7 mouse cellular contexts compared by ENCODE assay signal in genomic region chr10:85127395-85128287, GRCm38 (mm10). TPM values are rescaled to one million over a fixed set of nuclear protein-coding genes. Genes with fewer than 3 reads are reported as not detected.
DNase-seq lines count a peak whose midpoint lies in the region; ATAC-seq lines count a peak whose summit lies in the region.

Gene Mterf2 (minus strand): TSS chr10:85128027.

- H3K4me1 ChIP-seq in embryonic facial prominence, embryonic 12.5 days: peaks cover 11% of the 10 kb centered on the region
- H3K4me1 ChIP-seq in limb, embryonic 11.5 days (ENCODE audit: control insufficient read depth, insufficient read depth, low read length): peaks cover 4% of the 10 kb centered on the region; the same call in 1 of the 2 replicates
- H3K4me1 ChIP-seq in midbrain, embryonic 14.5 days (ENCODE audit: control insufficient read depth, insufficient read depth, low read length): peaks cover 15% of the 10 kb centered on the region

- no peaks in the 10 kb centered on the region for H3K9me3 ChIP-seq in embryonic facial prominence, embryonic 12.5 days
- H3K9me3 ChIP-seq in limb, embryonic 11.5 days (ENCODE audit: control insufficient read depth, low read length): no peaks in the 10 kb centered on the region
- H3K9me3 ChIP-seq in midbrain, embryonic 14.5 days (ENCODE audit: control insufficient read depth, low read length): no peaks in the 10 kb centered on the region

- H3K27ac ChIP-seq in embryonic facial prominence, embryonic 12.5 days: peak within 1 kb of the TSS; percentile 9; the same call in 1 of the 2 replicates
- no peak within 1 kb of the TSS; the same call in 1 of the 2 replicates for H3K27ac ChIP-seq in limb, embryonic 11.5 days (replicated peaks; ENCODE audit: low read depth, low read length)
- peak within 1 kb of the TSS; percentile 5; the same call in 1 of the 2 replicates for H3K27ac ChIP-seq in midbrain, embryonic 14.5 days (replicated peaks; ENCODE audit: low read depth, low read length)

- peaks cover 22% of the 10 kb centered on the region for H3K36me3 ChIP-seq in embryonic facial prominence, embryonic 12.5 days
- no peaks in the 10 kb centered on the region for H3K36me3 ChIP-seq in limb, embryonic 11.5 days (ENCODE audit: control insufficient read depth, insufficient read depth, low read length)
- peaks cover 14% of the 10 kb centered on the region for H3K36me3 ChIP-seq in midbrain, embryonic 14.5 days (ENCODE audit: control insufficient read depth, insufficient read depth, low read length)

- WGBS in embryonic facial prominence, embryonic 12.5 days: 7% methylated on average over 20 of the region's 20 CpGs
- WGBS in limb, embryonic 11.5 days: 9% methylated on average over 20 of the region's 20 CpGs
- WGBS in midbrain, embryonic 14.5 days: 8% methylated on average over 20 of the region's 20 CpGs

- DNase-seq in adrenal gland, postnatal 25 days: peak; percentile 87
- peak; percentile 100 for DNase-seq in heart, adult 11 months
- DNase-seq in kidney, adult 18-20 months: peak; percentile 92
- DNase-seq in limb, embryonic 11.5 days (ENCODE audit: low spot score): peak; percentile 93
- peak; percentile 99 for DNase-seq in midbrain, embryonic 14.5 days
- peak; percentile 80 to 85 for DNase-seq in spleen, adult 18-20 months

- H3K4me2 ChIP-seq in embryonic facial prominence, embryonic 12.5 days (replicated peaks): peak within 1 kb of the TSS; percentile 70
- H3K4me2 ChIP-seq in limb, embryonic 11.5 days (ENCODE audit: low read depth, severe bottlenecking): peak within 1 kb of the TSS; percentile 60
- peak within 1 kb of the TSS; percentile 77 for H3K4me2 ChIP-seq in midbrain, embryonic 14.5 days (ENCODE audit: low read length)

- H3K9ac ChIP-seq in embryonic facial prominence, embryonic 12.5 days: peak within 1 kb of the TSS; percentile 53
- peak within 1 kb of the TSS; percentile 70 for H3K9ac ChIP-seq in limb, embryonic 11.5 days (ENCODE audit: low read length)
- peak within 1 kb of the TSS; percentile 70 for H3K9ac ChIP-seq in midbrain, embryonic 14.5 days (replicated peaks; ENCODE audit: low read length)

- peak; percentile 99 for ATAC-seq in embryonic facial prominence, embryonic 12.5 days (ENCODE audit: insufficient number of reproducible peaks, insufficient read depth, low FRiP score, low TSS enrichment)
- ATAC-seq in limb, embryonic 11.5 days (ENCODE audit: insufficient number of reproducible peaks, low FRiP score, low TSS enrichment, low read depth): peak; percentile 100
- ATAC-seq in midbrain, embryonic 14.5 days (ENCODE audit: low FRiP score, low TSS enrichment): peak; percentile 100

- no peaks in the 10 kb centered on the region for H3K27me3 ChIP-seq in embryonic facial prominence, embryonic 12.5 days
- no peaks in the 10 kb centered on the region for H3K27me3 ChIP-seq in limb, embryonic 11.5 days (ENCODE audit: control insufficient read depth, insufficient read depth, low read length)
- no peaks in the 10 kb centered on the region for H3K27me3 ChIP-seq in midbrain, embryonic 14.5 days (ENCODE audit: control insufficient read depth, insufficient read depth, low read length)

- H3K4me3 ChIP-seq in embryonic facial prominence, embryonic 12.5 days: peak within 1 kb of the TSS; percentile 59
- peak within 1 kb of the TSS; percentile 69 for H3K4me3 ChIP-seq in limb, embryonic 11.5 days (ENCODE audit: low read depth, low read length)
- peak within 1 kb of the TSS; percentile 68 for H3K4me3 ChIP-seq in midbrain, embryonic 14.5 days (replicated peaks; ENCODE audit: low read depth, low read length)

RNA-seq across cellular contexts. Expression of gene Mterf2, which starts in this region (rescaled TPM):
- 3.9 and 9.1 TPM in 2 replicates for total RNA-seq in adrenal gland, postnatal 25 days (2021)
- polyA plus RNA-seq in embryonic facial prominence, embryonic 12.5 days (2016; fragmentation: Nextera tagmentation; extraction: Ambion mirVana): 26.3 and 28.9 TPM in 2 replicates
- polyA plus RNA-seq in limb, embryonic 11.5 days (2014; fragmentation: Nextera tagmentation; extraction: Ambion mirVana): 24.4 and 27.6 TPM in 2 replicates
- 31.3 and 35.7 TPM in 2 replicates for polyA plus RNA-seq in midbrain, embryonic 14.5 days (2014; fragmentation: Nextera tagmentation; extraction: Ambion mirVana)
